Mouse (Mus musculus): ENCODE data around the gene Catsper1. TPM values are rescaled to one million over a fixed set of nuclear protein-coding genes. Genes with fewer than 3 reads are reported as not detected.
A peak's percentile ranks its signal among the peaks of the same experiment; 100 is the strongest.

The Catsper1 gene
- polyA plus RNA-seq (2012), result not detected in 2 replicates

- no peaks in the 10 kb centered on the region for H3K36me3 ChIP-seq (ENCODE audit: control insufficient read depth)
- H3K4me1 ChIP-seq (ENCODE audit: control insufficient read depth), result no peaks in the 10 kb centered on the region
- no peak within 1 kb of the TSS for H3K4me3 ChIP-seq (replicated peaks)
- no peaks in the 10 kb centered on the region for H3K9me3 ChIP-seq (ENCODE audit: control insufficient read depth, low read length)
- TF ChIP-seq TAL1 (IDR thresholded peaks at IDR 0.05; ENCODE audit: low read length) (no peak), GATA1 (IDR thresholded peaks at IDR 0.05; ENCODE audit: low read length) (no peak)
- no peaks in the 10 kb centered on the region for H3K27me3 ChIP-seq (ENCODE audit: control insufficient read depth)
These were observed at the start of gene Catsper1 for GRCm38 (mm10) chr19:5335441-5335840. Gene Catsper1, plus strand, starts transcription at chr19:5335741.

GRCm38 (mm10) chr19:5294972-5295735 is 40.4 kb upstream of the Catsper1 start, which contains the start of gene Sf3b2:
Gene Sf3b2, minus strand, starts transcription at chr19:5295455.
- peaks cover 37% of the 10 kb centered on the region for H3K4me1 ChIP-seq (ENCODE audit: control insufficient read depth)
- H3K9me3 ChIP-seq (ENCODE audit: control insufficient read depth, low read length), result no peaks in the 10 kb centered on the region
- peaks cover 31% of the 10 kb centered on the region for H3K27me3 ChIP-seq (ENCODE audit: control insufficient read depth)
- H3K36me3 ChIP-seq (ENCODE audit: control insufficient read depth), result peaks cover 42% of the 10 kb centered on the region
- H3K4me3 ChIP-seq (replicated peaks), result peak within 1 kb of the TSS; percentile 99
- TF ChIP-seq GATA1 (IDR thresholded peaks at IDR 0.05; ENCODE audit: low read length), result no peak
- TF ChIP-seq TAL1 (IDR thresholded peaks at IDR 0.05; ENCODE audit: low read length), result no peak

- peak overlapping the region; percentile 99 for H3K4me3 ChIP-seq (replicated peaks)
- H3K27me3 ChIP-seq (ENCODE audit: control insufficient read depth), result peaks cover 37% of the 10 kb centered on the region
- peaks cover 36% of the 10 kb centered on the region for H3K36me3 ChIP-seq (ENCODE audit: control insufficient read depth)
- no peaks in the 10 kb centered on the region for H3K9me3 ChIP-seq (ENCODE audit: control insufficient read depth, low read length)
- H3K4me1 ChIP-seq (ENCODE audit: control insufficient read depth), result peaks cover 39% of the 10 kb centered on the region
- TF ChIP-seq TAL1 (IDR thresholded peaks at IDR 0.05; ENCODE audit: low read length) (no peak), GATA1 (IDR thresholded peaks at IDR 0.05; ENCODE audit: low read length) (peak; percentile 16; the same call in 1 of the 2 replicates)
These were observed 39.8 kb upstream of the Catsper1 start for GRCm38 (mm10) chr19:5295736-5296075.

- Histone ChIP-seq H3K4me3 (replicated peaks) (no peak overlapping the region), H3K9me3 (ENCODE audit: control insufficient read depth, low read length) (no peaks in the 10 kb centered on the region), H3K4me1 (ENCODE audit: control insufficient read depth) (peaks cover 39% of the 10 kb centered on the region), H3K36me3 (ENCODE audit: control insufficient read depth) (peaks cover 27% of the 10 kb centered on the region), H3K27me3 (ENCODE audit: control insufficient read depth) (peaks cover 39% of the 10 kb centered on the region)
- TF ChIP-seq GATA1 (IDR thresholded peaks at IDR 0.05; ENCODE audit: low read length), result no peak
- no peak for TF ChIP-seq TAL1 (IDR thresholded peaks at IDR 0.05; ENCODE audit: low read length)
These were observed 38.9 kb upstream of the Catsper1 start for GRCm38 (mm10) chr19:5296630-5297029.

- TF ChIP-seq GATA1 (IDR thresholded peaks at IDR 0.05; ENCODE audit: low read length) (no peak), TAL1 (IDR thresholded peaks at IDR 0.05; ENCODE audit: low read length) (no peak)
- H3K9me3 ChIP-seq (ENCODE audit: control insufficient read depth, low read length), result no peaks in the 10 kb centered on the region
- H3K4me3 ChIP-seq (replicated peaks), result no peak within 1 kb of the TSS
- peaks cover 12% of the 10 kb centered on the region for H3K36me3 ChIP-seq (ENCODE audit: control insufficient read depth)
- H3K4me1 ChIP-seq (ENCODE audit: control insufficient read depth), result peaks cover 33% of the 10 kb centered on the region
- H3K27me3 ChIP-seq (ENCODE audit: control insufficient read depth), result peaks cover 39% of the 10 kb centered on the region
These were observed 37.4 kb upstream of the Catsper1 start, which contains the start of gene Gal3st3 for GRCm38 (mm10) chr19:5297903-5298800. Gene Gal3st3, plus strand, starts transcription at chr19:5298331.

GRCm38 (mm10) chr19:5300588-5300987 is 35.0 kb upstream of the Catsper1 start:
- TF ChIP-seq GATA1 (IDR thresholded peaks at IDR 0.05; ENCODE audit: low read length) (no peak), TAL1 (IDR thresholded peaks at IDR 0.05; ENCODE audit: low read length) (no peak)
- Histone ChIP-seq H3K4me1 (ENCODE audit: control insufficient read depth) (peaks cover 19% of the 10 kb centered on the region), H3K27me3 (ENCODE audit: control insufficient read depth) (peaks cover 42% of the 10 kb centered on the region), H3K4me3 (replicated peaks) (no peak overlapping the region), H3K36me3 (ENCODE audit: control insufficient read depth) (no peaks in the 10 kb centered on the region), H3K9me3 (ENCODE audit: control insufficient read depth, low read length) (no peaks in the 10 kb centered on the region)

GRCm38 (mm10) chr19:5302455-5302854 is 33.1 kb upstream of the Catsper1 start:
- TF ChIP-seq GATA1 (IDR thresholded peaks at IDR 0.05; ENCODE audit: low read length) (no peak), TAL1 (IDR thresholded peaks at IDR 0.05; ENCODE audit: low read length) (no peak)
- H3K4me1 ChIP-seq (ENCODE audit: control insufficient read depth), result peaks cover 11% of the 10 kb centered on the region
- H3K36me3 ChIP-seq (ENCODE audit: control insufficient read depth), result no peaks in the 10 kb centered on the region
- peaks cover 11% of the 10 kb centered on the region for H3K9me3 ChIP-seq (ENCODE audit: control insufficient read depth, low read length)
- no peak overlapping the region for H3K4me3 ChIP-seq (replicated peaks)
- H3K27me3 ChIP-seq (ENCODE audit: control insufficient read depth), result peaks cover 43% of the 10 kb centered on the region

GRCm38 (mm10) chr19:5306279-5306678 is 29.3 kb upstream of the Catsper1 start:
- Histone ChIP-seq H3K4me1 (ENCODE audit: control insufficient read depth) (peaks cover 9% of the 10 kb centered on the region), H3K9me3 (ENCODE audit: control insufficient read depth, low read length) (peaks cover 16% of the 10 kb centered on the region), H3K4me3 (replicated peaks) (no peak overlapping the region), H3K27me3 (ENCODE audit: control insufficient read depth) (peaks cover 19% of the 10 kb centered on the region), H3K36me3 (ENCODE audit: control insufficient read depth) (no peaks in the 10 kb centered on the region)
- TF ChIP-seq GATA1 (IDR thresholded peaks at IDR 0.05; ENCODE audit: low read length), result no peak
- TF ChIP-seq TAL1 (IDR thresholded peaks at IDR 0.05; ENCODE audit: low read length), result no peak
